Mouse (Mus musculus) frontal cortex, postnatal 14 days (tissue): ENCODE measurements at regions not wholly inside any gene's neighbourhood (a gene's known extent, or its start where the extent isn't known, plus 50 kb on each side); places are given as distances from the start of the nearest gene placed in this dataset.
A peak's percentile ranks its signal among the peaks of the same experiment; 100 is the strongest.

Experiments used
- DNase-seq, 2 experiments: peaks; one replicate each; pipeline ENCODE4 v3.0.0; 2022; ENCODE audit warnings: low spot score in 2 of 2

- DNase-seq = no peak
Observed at GRCm38 (mm10) chr11:24390578-24390977, 312.7 kb downstream of the Bcl11a start.

- DNase-seq = no peak
Observed at GRCm38 (mm10) chr11:24391385-24391784, 313.5 kb downstream of the Bcl11a start.

GRCm38 (mm10) chr11:24395478-24395877 lies 317.6 kb downstream of the Bcl11a start:
- no peak for DNase-seq

- DNase-seq = no peak
Observed at GRCm38 (mm10) chr11:24396911-24397310, 319.1 kb downstream of the Bcl11a start.

- DNase-seq = no peak
Observed at GRCm38 (mm10) chr11:24397710-24398109, 319.9 kb downstream of the Bcl11a start.

GRCm38 (mm10) chr11:24401151-24401550 lies 323.3 kb downstream of the Bcl11a start:
- no peak for DNase-seq

GRCm38 (mm10) chr11:24402127-24402526 lies 324.3 kb downstream of the Bcl11a start:
- DNase-seq = no peak

- DNase-seq = no peak
Observed at GRCm38 (mm10) chr11:24414804-24415203, 336.9 kb downstream of the Bcl11a start.

- no peak for DNase-seq
Observed at GRCm38 (mm10) chr11:24422066-24422775, 344.4 kb downstream of the Bcl11a start.

- DNase-seq = no peak
Observed at GRCm38 (mm10) chr11:24423278-24423677, 345.4 kb downstream of the Bcl11a start.

- no peak for DNase-seq
Observed at GRCm38 (mm10) chr11:24426995-24427883, 349.4 kb downstream of the Bcl11a start.

- no peak for DNase-seq
Observed at GRCm38 (mm10) chr11:24448608-24449007, 370.8 kb downstream of the Bcl11a start.

- peak in 1 of 2 experiments; percentile 11 for DNase-seq
Observed at GRCm38 (mm10) chr11:24452267-24452666, 374.4 kb downstream of the Bcl11a start.

GRCm38 (mm10) chr11:24464642-24465041 lies 386.8 kb downstream of the Bcl11a start:
- no peak for DNase-seq

GRCm38 (mm10) chr11:24467458-24467857 lies 389.6 kb downstream of the Bcl11a start:
- DNase-seq = no peak

- DNase-seq = no peak
Observed at GRCm38 (mm10) chr11:24470469-24470868, 392.6 kb downstream of the Bcl11a start.

- no peak for DNase-seq
Observed at GRCm38 (mm10) chr11:24472617-24473367, 394.9 kb downstream of the Bcl11a start.

GRCm38 (mm10) chr11:24473368-24474010 lies 395.6 kb downstream of the Bcl11a start:
- DNase-seq = no peak

- DNase-seq = no peak
Observed at GRCm38 (mm10) chr11:24502722-24503424, 425.0 kb downstream of the Bcl11a start.

- DNase-seq = no peak
Observed at GRCm38 (mm10) chr11:24515568-24515967, 437.7 kb downstream of the Bcl11a start.

- DNase-seq = no peak
Observed at GRCm38 (mm10) chr11:24535462-24535861, 457.6 kb downstream of the Bcl11a start.
